Mouse (Mus musculus) bone marrow macrophage, adult 2 months (primary cell): ENCODE results near the gene Aldh1l1.

Source experiments
- CTCF ChIP-seq: IDR thresholded peaks from 2 replicates; pipeline ENCODE4 v1.5.1; 2012; ENCODE audit warnings: low read depth, mild to moderate bottlenecking, low read length, moderate library complexity
- POLR2A ChIP-seq: IDR thresholded peaks from 2 replicates; pipeline ENCODE4 v1.6.1; 2012; ENCODE audit warnings: mild to moderate bottlenecking, low read depth, low read length, borderline replicate concordance

DNA sequence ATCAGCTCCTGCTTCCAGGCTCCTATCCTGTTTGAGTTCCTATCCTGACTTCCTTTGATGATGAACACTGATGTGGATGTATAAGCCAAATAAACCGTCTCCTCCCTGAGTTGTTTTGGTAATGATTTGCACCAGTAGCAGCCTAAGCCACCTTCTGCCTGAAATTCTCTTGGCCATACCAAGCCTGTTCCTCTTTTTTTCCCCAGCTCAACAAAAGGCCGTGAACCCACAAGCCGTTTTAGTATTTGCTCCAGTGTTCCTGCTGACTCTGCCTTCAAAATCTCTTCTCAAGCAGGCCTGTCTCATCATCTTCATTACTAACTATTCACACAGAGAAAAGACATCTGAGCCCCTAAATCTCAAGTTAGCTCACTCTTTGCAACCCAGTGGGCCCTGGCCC is 7.9 kb downstream of the Aldh1l1 start:
- TF ChIP-seq CTCF (no peak), POLR2A (no peak)
